Mouse (Mus musculus): ENCODE results near the gene Fam187b.
A peak's percentile ranks its signal among the peaks of the same experiment; 100 is the strongest.

Gene Fam187b

DNA sequence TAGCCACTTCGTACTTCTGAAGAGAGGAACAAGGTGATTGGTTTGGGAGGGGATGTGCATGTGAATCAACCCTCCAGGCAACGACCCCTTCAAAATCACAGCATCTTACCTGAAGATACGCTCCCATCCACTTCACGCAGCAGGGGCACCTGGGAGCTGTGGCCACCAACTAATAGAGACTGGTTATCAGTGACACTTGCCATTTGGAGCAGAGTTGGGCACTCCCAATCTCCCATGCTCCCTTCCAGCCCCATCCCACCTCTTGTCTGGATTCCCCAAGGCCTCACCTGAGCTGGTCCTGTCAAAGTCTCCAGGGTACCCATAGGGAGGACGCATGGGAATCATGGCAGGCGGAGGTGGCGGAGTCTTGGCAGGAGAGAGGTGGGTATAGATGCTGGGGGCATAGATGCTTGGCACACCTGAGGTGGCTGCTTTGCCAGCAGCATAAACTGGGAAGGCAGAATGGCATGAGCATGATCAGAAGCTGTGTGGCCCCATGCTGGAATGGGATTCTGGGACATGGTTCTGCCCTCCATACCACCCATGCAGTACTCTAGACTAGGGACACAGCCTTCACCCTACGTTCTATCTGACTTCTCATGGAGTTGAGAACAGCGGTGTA is 14.6 kb upstream of the Fam187b start:
- no peak for DNase-seq

DNA sequence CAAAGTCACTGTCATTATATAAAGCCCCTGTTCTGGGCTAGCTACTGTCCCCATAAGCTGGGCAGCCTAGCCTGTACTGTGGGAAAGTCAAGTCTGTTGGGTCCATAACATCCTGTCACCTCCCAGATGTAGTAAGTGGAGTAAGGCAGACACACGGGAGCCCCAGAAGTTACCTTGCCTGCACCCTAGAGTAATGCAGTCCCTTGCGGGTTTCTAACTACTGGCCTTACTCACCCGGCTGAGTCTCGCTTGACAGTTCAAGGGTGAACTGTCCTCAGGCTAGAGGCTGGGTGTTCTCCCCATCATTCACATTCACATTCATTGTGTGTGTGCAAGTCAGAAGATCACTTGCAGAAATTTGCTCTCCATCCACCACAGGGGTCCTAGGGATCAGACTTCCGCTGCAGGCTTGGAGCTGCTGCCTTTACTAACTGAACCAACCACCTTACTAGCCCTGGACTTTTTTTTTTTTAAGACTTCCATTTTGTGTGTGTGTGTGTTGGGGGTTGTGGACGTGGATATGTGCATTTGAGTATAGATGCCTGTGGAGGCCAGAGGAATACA is 13.7 kb upstream of the Fam187b start:
- DNase-seq, result no peak

DNA sequence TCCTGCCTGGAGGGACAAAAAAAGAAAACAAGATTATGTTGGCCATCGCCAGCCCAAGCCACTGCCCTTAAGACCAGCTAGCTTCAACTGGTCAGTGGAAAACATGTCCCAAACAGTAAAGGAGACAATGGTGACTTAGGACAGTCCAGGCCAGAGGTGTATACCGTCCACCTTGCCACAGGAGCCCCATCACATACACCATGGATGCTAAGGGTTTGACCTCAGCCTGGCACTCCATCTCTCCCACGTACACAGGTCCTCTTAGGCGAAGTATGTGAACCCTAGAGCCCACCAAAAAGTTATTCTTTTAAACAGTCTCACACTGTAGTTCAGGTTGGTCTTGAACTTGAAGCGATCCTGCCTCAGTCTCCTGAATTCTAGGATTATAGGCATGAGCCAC is 10.7 kb upstream of the Fam187b start:
- no peak for DNase-seq

DNA sequence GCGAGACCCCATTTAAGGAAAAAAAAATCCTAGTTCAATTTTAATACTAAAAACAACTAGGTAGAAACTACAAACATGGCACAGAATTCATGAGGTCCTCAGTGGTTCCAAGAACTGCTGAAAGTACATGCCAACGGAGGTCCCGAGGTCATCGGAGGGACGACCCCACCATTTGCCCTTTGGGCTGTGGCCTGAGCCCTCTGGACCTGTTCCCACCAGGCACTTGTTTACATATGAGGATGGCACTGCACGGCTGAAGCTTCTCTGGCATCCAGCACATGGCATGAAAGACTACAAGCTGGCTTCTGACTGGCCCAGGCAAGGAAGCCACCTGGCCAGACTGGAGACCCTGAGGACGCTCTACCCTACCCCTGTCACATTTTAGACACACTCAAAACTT is 9.2 kb upstream of the Fam187b start:
- DNase-seq, result no peak

DNA sequence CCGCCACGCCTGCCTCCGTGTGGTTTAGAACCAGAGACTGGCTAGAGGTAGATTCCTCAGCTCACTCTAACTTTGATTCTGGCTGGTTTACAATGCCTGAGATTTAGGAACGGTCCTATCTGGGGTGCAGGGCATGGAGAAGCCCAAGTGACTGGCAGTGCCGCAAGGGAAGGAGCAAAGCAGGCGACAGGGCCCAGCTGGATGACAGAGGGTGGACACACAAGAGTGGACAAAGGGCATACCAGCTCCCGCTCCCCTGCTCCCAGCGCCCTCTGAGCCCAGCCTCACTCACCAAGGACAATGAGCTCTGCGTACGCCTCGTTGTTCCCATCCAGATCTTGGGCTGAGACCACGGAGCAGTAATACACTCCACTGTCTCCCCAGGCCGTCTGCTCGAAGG is 7.9 kb upstream of the Fam187b start:
- DNase-seq, result no peak

DNA sequence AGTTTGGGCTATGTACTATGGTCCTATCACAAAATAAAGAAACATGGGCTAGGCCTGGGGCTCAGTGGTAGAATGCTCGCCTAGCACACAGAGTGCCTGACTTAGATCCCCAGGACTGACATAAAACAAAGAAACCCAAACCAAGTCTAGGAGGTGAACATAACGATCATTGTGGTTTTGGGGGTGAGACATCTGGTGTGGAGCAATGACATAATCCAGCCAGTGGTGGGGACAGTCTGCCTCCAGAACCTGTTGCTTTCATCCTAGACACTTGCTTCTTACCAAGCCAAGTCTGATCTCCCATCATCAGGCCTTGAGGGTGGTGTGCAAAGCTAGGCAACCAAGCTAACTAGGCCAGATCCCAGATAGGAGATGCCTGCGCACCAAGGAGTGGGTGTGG is 6.9 kb upstream of the Fam187b start:
- DNase-seq, result no peak

DNA sequence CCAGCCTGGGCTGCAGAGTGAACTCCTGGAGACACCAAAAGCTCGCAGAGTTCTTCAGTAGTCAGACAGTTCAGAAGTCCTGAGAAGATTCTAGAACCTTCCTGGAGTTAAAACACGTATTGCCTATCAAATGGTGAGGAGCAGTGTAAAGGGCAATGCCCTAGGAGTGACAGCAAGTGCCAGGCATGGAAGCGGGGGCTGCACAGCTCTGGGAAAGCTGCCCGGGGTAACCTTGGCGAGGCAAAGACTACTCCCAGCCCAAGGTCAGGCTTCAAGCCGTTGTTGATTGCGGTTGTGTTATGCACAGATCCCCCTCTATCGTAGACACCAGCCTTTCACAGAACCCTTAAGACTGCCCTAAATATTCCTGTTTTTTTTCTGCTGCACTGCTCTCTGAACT is 5.0 kb upstream of the Fam187b start:
- DNase-seq, result no peak

DNA sequence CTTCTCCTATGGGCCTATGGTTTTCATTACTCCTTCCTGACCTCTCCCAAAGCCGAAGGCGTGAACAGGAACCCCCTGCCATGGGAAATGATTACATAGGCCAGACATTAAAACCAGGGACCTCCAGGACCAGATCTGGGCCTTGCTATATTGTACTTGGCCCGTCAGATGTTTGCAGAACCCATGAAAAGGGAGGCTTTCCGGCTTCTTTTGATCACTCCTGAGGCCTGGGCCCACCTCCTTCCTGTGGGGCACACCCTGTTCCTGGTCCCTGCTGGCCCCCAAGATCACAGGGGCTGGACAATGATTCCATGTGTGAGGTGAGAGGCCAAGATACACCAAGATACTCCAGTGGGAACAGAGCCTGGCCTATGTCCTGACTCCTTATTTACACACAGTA is 4.4 kb upstream of the Fam187b start:
- no peak for DNase-seq

DNA sequence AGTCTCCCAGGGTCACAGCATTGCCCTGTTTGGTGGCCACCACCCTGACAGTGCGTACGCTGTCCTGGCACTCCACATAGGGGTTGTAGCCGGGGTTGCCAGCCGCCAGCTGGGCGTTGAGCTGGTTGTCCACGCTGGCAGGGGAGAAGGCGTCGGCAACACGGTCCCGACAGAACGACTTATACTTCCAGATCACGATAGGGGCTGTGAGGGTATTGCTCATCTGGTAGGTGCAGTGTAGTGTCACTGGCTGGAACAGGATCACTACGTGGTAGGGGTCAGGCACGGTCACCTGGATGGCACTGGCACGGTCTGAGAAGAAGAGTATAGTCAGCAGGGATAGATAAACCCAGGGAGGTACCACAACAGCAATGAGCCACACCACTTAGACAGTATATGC is 1.7 kb upstream of the Fam187b start:
- DNase-seq, result no peak

DNA sequence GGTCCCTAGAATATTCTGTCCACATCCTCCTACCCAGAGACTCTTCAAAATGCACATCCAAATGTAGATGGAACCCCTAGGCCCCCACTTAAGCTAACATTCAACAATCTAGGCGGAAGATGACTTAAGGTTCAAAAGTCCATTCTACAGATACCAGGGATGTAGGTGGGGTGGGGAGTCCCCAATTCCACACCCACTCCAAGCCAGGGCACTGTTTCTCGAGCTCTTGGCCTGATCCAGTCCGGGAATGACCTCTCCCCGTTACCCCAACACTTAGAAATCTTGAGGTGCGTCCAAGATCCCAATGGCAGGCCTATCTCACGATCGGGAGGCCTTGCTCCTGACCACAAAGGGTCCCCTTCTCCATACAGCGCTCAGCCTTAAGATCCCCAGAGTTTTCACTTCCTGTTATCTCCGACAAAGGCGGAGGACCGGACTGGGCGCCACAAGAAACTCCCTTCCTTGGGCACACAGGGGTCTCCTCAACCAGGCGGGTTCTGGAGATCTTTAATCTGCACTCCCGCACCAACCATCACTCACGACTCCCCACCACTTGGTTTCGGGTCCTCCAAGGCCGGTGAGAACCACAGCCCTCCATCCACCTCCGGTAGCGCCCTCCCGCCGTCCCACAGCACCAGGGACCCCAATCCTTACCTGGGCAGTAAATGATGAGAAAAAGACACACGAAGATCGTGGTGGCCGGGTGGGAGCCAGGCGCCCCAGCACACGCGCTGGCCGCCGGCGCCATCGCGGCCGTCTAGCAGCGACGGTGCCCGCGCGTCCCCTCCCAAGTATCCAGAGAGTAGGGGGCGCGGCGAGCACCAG is 952 bp upstream of the Fam187b start:
- DNase-seq, result no peak

DNA sequence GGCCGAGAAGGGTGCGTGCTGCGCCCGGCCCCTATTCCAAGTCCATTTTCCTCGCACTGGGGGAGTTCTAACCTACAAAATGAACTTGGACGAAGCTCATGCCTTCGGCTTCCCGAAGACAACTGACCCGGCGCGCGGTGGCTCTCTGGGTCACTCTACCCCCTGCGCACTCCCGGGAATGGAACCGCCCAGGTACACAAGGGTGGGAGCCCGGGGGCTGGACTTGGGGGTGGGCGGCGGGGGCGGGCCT is 414 bp upstream of the Fam187b start, which contains the start of gene Lsr:
Gene Lsr, minus strand, starts transcription at position 214 of the 250 bp plus-strand sequence.
- peak in 1 of 2 experiments; percentile 82 for DNase-seq

DNA sequence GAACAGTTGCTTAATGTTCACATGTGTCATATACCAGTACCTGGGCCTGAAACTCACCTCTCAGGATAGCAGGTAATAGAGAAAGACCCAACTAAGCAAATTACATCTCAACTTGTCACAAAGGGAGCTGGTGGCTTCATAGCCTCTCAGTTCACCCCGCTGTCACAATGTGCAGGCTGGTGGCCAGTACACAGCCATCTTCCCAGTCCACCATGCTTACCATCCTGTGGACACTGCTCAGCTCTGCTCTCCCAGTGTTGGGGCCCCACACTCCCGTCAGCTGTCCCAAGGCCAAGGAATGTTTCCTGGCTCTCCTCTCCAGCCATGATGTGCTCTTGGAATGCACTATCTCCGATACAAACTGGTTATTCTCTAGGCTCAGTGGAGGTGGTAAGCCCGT is 8.1 kb downstream of the Fam187b start:
- DNase-seq, result no peak

DNA sequence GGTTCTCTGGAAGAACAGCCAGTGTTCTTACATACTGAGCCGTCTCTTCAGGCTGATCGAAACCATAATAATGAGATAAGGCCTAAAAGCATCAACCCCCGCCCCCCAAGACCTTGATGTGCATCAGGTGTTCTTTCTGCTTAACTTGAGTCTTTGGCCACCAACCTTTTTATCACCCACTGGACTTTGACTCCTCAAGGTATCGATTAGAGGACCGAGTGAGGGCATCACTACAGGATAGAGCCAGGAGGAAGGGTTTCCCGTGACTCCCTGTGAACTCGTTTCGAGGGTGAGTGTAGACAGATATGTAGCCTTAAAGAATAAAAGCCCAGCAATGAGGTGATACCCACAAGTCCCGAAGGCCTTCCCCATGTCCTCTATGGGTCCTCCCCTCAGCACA is 11.8 kb downstream of the Fam187b start:
- no peak for DNase-seq

DNA sequence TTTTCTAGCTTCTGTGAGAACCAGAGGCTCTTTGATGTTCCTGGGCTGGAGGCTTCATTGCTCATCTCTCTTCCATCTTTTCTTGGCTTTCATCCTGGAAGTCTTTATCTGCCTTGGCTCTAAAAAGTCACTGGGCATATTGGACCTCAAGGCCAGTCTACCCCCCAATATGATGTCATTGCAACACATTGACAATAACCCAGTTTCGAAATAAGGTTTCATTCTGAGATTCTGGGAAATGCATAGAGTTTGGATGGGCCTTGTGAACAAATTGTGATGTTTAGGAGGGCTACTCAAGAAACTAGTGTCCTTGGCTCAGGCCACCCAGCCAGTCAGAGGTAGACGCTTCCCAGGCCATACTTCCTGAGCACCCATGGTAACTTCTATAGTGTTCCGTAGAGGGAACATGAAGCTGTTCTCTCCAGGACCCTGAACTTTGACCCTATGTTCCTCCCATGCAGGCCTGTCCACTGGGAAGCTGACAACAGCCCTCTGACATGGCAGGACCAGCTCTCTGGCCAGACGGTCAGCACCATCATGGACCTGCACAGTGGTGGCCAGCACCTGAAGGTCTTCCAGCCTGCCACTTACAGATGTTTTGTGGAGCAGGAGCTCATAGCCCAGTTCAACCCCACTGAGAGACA is 15.1 kb downstream of the Fam187b start:
- DNase-seq, result no peak

DNA sequence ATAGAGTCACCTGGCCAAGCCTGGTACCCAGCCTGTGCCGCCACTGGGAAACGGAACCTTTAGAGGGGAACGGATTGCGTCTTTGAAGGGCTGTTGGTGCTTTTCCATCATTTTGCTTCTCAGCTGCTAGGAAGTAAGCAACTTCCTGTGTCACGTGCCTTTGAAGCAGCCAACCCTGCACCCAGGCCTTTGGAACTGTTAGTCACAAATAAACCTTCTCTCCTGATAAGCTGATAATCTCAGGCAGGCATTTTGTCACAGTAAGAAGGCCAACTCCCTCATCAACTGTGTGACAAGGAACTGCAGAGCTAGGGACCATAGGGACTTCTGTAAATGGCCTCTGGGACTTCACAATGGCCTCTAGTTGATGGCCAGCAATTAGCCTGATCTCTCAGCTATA is 18.6 kb downstream of the Fam187b start:
- no peak for DNase-seq

DNA sequence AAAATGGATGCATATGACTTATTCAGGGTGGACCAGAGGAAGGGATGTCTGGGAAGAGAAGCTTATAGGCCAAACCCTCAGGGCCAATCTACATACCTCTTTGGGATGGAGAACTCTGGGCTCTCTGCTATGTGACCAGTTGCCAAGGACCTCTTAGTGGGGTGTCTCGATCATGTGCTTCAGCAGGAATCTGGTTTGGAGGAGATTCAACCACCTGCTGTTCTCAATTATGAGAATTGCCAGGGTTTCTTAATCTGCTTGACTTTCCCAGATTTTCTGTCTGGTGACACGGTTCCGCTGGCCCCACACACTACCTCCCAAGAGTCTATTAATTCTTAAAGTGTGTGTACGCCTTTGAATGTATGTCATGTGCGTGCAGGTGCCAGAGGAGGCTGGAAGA is 20.4 kb downstream of the Fam187b start:
- no peak for DNase-seq

DNA sequence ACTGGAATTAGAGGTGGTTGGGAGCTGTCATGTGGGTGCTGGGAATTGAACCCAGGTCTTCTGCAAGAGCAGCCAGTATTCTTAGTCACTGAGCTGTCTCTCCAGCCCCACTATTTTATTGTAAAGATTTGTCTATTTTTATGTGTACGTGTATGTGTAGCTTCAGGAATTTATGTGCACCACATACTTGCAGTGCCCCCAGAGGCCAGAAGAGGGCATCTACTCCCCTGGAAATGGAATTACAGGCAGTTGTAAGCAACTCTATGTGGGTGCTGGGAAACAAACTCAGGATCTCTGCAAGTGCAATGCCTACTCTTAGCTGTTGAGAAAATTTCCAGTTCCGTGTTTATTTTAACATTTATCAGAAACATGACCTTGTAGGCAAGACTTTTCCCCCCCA is 22.9 kb downstream of the Fam187b start:
- no peak for DNase-seq

DNA sequence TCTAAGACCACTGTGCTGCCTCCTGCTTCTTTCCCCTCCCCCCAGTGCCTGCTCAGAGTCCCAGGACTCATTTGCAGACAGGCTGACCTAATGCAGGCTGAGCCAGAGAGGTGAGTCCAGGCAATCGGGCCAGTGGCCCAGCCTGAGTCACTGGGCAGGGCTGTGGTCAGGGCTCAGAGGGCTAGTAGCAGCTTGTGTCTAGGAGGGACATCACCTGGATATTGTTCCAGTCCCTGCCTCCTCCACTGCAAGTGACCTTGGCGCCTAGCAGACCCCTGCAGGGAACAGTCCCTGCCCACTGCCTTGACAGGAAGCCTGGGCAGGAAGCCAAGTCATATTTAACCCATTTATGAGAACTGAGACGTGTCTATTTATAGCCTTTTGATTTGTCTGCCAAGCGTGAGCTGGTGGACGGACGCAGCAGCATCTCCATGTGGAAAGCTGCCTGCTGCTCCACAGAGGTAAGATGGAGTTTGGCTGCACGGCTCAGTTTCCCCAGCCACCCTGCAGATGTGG is 27.0 kb downstream of the Fam187b start:
- DNase-seq, result peak; percentile 58 to 70

DNA sequence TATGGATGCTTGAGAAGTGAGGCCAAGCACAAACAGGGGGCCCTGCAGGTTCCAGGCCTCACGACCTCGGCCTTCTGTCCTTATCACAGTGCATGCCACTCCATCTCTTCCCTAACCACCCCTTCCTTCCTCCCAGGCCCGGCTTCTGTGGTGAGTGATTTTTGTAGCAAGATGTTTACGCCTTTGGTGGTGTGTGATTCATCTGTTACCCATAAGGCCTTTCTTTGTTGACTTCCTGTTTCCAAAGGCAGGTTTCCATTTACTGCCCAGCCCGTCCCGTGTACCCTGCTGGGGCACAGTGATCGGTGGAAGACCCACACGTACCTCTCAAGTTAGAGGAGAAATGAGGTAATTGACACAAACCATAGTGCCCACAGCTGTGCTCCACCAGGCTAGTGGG is 29.1 kb downstream of the Fam187b start:
- peak; percentile 73 to 76 for DNase-seq

DNA sequence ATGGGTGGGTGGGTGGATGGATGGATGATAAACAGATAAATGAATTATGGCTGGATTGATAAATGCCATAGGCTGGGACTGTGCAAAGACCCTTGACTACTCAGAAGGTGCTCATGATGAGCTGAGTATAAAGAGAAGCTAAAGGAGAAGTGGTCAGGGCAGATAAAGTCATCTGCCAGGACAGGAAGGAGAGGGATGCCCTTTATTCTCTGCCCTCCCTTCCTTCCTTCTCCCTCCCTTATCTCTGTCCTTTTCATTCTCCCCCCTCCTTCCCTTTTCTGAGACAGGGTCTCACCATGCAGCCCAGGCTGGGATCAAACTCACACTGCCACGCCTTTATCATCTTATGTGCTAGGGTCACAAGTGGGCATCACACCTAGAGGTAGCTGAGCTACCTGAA is 34.2 kb downstream of the Fam187b start:
- DNase-seq, result no peak

DNA sequence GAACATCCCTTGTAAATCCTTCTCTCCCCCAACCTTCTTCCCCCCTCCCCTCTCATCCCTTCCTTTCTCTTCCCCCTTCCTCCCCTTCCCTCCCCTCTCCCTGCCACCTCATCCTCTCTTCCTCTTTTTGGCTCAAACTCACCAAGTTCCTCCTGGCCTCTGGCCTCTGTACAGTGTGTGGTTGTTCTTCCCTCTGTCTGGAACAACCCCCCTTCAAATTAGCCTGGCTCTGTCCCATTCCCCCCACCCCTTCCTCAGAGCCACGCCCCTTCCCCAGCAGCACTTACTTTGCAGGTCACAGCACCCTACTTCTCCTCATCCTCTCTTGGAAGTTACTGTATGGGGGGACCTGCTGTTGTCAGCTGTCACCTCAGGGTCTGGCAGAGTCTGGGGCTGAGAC is 34.6 kb downstream of the Fam187b start:
- peak; percentile 18 to 36 for DNase-seq

DNA sequence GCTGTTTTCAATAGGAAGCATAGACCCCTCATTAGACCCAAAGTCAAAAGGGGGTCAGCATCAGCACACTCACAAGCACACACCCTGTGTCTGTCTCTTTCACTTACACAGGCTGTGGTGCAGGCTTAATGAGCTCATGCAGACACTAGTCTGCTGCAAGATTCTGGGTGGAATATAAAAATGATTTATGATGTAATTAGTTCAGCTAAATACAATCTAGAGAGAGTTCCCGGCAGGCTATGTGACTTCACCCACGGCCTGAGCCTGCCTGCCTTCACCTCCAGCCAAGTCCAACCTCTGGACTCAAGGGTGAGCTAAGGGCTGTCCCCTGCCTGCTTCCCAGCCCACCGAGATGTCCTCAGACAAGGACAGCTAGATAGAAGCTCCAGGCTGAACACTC is 35.3 kb downstream of the Fam187b start:
- DNase-seq, result no peak

DNA sequence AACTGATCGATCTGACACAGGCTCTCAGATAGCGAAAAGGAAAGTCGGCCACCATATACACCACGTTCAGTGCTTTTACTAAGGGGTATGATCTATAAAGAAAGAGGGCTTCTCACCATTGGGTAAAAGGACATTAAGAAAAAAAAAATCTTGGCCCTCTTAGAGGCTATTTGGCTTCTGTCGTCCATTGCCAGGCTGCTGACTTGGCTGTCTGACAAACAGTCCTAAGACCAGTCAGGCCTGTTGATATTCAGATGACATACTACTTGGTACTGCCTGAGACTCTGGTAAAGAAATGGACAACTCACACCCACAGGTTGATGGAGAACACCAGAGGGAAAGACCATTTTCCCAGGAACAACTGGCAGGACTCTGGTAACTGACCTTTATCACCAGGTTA is 39.4 kb downstream of the Fam187b start:
- DNase-seq, result no peak
